Mouse (Mus musculus) layer of hippocampus, adult 18-20 months (tissue): ENCODE measurements around the gene Olfr860. TPM values are rescaled to one million over a fixed set of nuclear protein-coding genes. Genes with fewer than 3 reads are reported as not detected.
"Not testable (repeated sequence)": the region's sequence is repeated elsewhere in the genome, so short reads cannot be mapped to it uniquely, and the experiment has no call there.

Experiments
- DNase-seq, 2 experiments: peaks; one replicate each; pipeline ENCODE4 v3.0.0; 2022; ENCODE audit warnings: low spot score in 2 of 2
- long read RNA-seq: library from polyadenylated mRNA; stranded (forward); transcript quantifications from one replicate; pipeline ENCODE4 v2.0.0, GENCODE M21; 2021
- total RNA-seq, 2 experiments: library from RNA; stranded (reverse); gene quantifications; 2 replicates each; pipeline ENCODE4 v1.2.3; 2021

Olfr860 gene
- total RNA-seq = not detected
- long read RNA-seq = 0 reads

GRCm38 (mm10) chr9:19849647-19850046 lies at the start of gene Olfr860:
Gene Olfr860 (minus strand): TSS chr9:19849747.
- no peak for DNase-seq

- no peak for DNase-seq
These were observed 38.4 kb upstream of the Olfr860 start, which contains the start of gene Olfr862 for GRCm38 (mm10) chr9:19887904-19888303. Gene Olfr862 (minus strand): TSS chr9:19888004.

- DNase-seq = not testable (repeated sequence)
These were observed 44.9 kb downstream of the Olfr860 start, which contains the start of gene Olfr859 for GRCm38 (mm10) chr9:19804606-19805005. Gene Olfr859 (plus strand): TSS chr9:19804906.

- DNase-seq = no peak
These were observed 46.5 kb downstream of the Olfr860 start for GRCm38 (mm10) chr9:19803000-19803399.

Other genes starting within 250 kb of the Olfr860 start
- gene Zfp317, start 227.6 kb downstream of the Olfr860 start, total RNA-seq = 10 to 100 TPM; 19.5 to 21.9 TPM
- gene Olfr857, start 140.3 kb downstream of the Olfr860 start, total RNA-seq = not detected
- not detected for gene Olfr58, start 69.5 kb downstream of the Olfr860 start, total RNA-seq
- gene Olfr859, start 44.8 kb downstream of the Olfr860 start, total RNA-seq = not detected
- gene Olfr862, start 38.3 kb upstream of the Olfr860 start, total RNA-seq = not detected
- not detected for gene Olfr77, start 67.1 kb upstream of the Olfr860 start, total RNA-seq
- gene Olfr866, start 178.3 kb upstream of the Olfr860 start, total RNA-seq = not detected
- not detected for gene Olfr867, start 207.8 kb upstream of the Olfr860 start, total RNA-seq
- not detected for gene Olfr868, start 248.9 kb upstream of the Olfr860 start, total RNA-seq